Mouse (Mus musculus) frontal cortex, postnatal 10 days (tissue): Measurements from ENCODE around the gene Barhl1.

Experiments
- DNase-seq, 2 experiments: peaks; one replicate each; pipeline ENCODE4 v3.0.0; 2022; ENCODE audit warnings: low spot score in 2 of 2, mixed read lengths in 1 of 2

Gene Barhl1

DNA sequence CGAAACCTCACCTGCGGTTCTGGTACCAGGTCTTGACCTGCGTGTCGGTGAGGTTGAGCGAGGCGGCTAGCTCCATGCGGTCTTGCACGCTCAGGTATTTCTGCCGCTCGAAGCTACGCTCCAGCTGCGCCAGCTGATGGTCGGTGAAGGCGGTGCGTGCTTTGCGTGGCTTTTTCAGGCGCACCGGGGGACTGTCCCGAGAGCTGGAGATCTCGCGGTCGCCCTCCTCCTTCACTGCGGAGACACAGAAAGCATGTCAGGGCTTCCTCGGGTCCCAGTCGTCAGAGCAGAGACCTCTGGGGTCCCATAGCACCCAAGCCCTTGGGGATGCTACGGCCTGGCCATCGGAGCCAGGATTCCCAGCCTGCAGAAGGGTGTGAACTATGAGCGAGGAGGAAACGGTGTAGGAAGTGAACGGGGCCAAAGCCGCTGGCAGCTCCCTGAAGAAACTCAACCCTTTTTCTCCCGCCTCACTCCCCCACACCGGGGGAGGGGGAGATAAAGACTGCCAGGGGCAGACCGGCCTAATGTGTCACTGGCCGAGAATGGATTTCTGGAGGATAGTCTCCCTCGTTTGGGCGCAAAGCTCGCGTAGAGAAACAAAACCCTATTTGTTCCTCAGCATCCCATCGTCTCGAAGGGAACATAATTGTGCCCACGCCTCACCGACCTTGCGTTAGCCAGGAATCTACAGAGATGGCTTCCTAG lies 5.0 kb downstream of the Barhl1 start:
- DNase-seq: no peak

GRCm38 (mm10) chr2:28910877-28911276 lies 5.6 kb downstream of the Barhl1 start:
- no peak for DNase-seq

DNA sequence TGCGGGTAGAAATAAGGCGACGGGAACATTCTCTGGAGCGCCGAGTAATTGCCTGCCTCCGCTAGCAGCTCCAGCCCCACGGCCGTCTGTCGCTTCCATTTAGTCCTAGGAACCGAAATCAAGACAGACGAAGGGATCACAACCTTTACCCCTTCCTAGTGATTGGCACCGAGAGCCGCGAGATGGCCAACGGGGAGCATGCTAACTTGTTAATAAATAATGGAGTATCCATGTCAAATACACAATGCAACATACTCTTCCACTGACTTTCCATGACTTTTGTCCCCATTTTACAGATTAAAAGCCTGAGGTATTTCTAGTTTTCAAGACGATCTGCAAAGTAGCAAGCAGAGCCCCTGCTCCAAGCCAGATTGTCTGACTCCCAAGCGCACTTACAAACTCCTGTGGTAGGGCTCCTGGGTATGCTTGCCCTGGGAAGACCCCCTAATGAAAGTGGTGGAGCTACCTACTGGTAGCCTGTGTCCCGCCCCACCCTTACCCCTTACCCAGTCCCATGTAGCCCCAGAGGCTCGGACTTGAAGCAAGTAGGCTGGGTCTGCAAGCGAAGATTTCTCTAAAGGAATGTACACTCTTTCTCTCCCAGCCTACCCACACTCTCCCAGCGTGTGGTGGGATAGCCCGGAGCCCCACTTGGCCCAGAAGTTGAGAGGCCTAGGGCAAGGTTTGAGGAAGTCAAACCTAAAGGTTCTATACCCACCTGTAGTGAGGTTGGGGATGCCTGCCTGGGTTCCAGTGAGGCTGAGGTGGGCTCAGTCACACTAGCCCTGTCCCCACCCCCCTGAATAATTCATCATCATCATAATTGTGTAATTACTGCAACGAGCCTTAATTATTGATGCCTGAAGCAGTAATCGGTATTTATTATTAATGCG lies 6.4 kb downstream of the Barhl1 start:
- DNase-seq: no peak

DNA sequence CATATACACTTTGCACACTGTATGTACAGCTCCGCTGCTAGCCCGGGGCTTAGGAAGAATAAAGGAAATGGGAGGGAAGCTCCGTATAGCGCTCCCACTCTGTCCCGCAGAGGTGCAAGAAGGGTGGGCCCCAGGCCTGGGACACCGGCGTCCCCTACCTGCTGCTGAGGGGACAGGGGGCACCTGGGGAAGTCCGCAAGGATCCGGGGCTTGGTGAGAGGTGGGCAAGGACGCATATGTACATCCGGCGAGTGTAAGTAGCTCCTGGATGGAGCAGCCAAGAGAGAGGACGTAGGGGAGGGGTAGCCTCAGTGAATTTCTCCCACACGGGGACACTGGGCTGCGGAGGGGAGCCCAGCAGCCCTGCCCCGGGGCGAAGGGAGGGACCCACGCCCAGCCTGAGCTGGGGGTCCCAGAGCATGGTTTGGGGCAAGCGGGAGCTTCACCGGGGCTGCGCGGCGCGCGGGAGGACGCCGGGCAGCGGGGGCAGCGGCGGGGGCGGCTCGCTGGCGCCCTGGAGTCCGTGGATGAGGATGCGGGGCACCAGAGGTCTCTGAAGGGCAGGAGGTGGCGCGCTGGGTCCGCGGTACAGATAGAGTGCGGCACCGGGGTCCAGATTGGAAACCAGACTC lies 7.2 kb downstream of the Barhl1 start:
- no peak for DNase-seq

DNA sequence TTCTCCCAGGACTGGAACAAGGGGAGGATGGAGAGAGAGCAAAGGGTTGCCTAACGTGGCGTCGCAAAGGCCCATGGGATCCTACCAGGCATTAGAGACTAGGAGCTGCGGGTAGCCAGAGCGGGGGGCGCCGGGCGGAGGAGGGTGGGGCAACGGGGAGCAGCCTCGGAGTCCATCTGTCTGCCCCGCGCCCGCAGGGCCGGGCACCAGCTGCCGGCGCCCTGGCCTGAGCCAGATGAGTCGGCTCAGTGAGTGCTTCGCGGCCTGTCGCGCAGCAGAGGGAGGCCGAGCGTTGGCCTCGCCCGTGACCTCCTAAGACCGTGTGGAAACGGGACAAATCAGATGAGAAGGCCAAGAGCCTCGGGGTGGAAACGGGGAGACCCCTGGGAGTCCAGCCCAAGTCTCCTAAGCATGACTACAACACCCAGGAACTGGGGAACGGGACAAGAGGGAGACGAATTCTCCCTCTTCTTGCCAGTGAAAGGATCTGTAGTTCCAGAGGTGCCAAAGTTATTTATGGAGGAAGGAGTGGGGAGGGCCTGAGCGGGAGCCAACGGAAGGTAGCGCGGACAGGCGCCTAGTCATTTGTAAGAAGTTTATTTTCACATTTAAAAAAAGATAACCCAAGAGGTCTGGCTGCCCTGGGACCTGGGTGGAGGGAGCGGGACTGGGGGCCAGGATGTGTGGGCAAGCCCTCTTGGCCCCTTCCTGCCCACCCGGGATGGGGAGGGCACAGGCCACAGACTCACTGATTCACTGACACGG lies 7.9 kb downstream of the Barhl1 start:
- DNase-seq: no peak

GRCm38 (mm10) chr2:28907691-28908388 lies 8.6 kb downstream of the Barhl1 start:
- DNase-seq: no peak

DNA sequence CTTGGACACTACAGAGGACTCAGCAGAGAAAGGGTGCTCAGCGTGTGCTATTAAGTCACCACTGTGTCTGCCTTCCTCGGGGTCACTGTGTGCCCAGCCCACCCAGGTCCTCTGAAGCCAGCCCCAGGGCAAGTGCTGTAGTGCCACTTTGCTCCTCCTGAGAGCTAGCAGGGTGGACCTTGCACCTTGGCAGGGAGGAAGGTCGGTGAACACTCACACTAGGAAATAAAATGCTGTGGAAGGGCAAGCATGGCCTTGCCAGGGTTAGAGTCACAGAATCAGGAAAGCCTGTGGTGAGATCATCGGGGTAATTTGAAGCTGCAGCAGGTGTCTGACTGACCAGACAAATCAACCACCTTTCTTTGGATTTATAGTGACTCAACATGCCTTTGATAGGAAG lies 10.9 kb downstream of the Barhl1 start:
- DNase-seq: no peak

GRCm38 (mm10) chr2:28904786-28905185 lies 11.7 kb downstream of the Barhl1 start:
- no peak for DNase-seq

- no peak for DNase-seq
These were observed 12.6 kb downstream of the Barhl1 start for GRCm38 (mm10) chr2:28903871-28904270.

DNA sequence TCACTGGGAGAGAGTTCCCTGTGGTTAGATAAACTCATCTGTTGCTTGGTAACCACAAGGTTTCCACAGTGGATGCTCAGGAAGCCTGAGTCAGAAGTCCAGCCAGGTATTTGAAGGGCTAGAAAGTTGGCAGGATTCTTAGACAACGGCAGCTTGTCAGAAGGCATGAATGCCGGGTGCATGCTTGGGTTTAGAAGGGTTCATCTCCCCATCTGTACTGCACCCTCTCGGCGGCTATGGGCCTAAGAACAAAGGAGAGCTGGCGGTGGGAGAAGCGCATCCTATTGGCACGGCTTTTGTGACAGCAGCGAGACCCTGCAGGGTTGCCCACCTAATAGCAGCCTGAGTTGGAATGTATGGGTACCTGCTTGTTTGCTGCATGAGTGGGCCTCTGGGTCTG lies 14.2 kb downstream of the Barhl1 start:
- DNase-seq: no peak

GRCm38 (mm10) chr2:28897340-28897899 lies 19.0 kb downstream of the Barhl1 start:
- no peak for DNase-seq

- no peak for DNase-seq
These were observed 20.6 kb downstream of the Barhl1 start for GRCm38 (mm10) chr2:28895876-28896275.

DNA sequence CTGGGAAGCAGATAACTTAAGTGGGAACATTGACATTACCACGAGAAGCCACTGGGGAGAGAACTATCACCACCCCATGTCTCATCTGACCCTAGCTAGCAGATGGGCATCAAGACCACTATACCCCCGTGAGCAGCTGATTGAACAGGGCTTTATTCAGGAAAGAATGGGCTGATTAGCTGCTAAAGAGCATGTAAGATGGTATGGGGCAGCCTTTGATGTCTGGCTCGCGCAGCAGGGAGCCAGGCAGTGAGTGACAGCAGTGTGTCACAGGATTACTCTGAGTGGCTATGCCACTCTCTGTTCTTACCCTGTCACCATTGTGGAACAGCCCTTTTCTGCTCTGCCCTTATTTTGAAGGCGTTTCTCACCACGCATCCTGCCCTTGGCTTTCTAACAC lies 22.9 kb downstream of the Barhl1 start:
- no peak for DNase-seq

DNA sequence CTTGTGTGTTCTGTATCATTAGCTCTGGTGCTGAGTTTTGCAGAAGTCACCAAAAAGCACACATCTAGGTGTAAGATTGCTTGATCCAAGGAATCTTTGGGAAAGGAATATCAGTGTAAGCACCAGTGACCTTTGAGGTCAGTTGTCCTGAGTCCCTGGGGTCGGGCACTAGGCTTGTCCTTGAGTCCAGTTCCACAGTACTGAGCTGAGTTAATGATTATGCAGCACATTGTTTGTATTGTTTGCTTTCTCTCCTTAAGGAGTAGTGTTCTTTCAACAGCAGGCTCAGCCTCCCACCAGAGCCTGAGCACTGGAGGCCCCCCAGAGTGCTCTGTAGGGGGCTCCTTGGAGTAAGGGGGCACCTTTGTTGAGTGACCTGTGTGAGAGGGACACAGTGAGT lies 23.7 kb downstream of the Barhl1 start:
- no peak for DNase-seq

DNA sequence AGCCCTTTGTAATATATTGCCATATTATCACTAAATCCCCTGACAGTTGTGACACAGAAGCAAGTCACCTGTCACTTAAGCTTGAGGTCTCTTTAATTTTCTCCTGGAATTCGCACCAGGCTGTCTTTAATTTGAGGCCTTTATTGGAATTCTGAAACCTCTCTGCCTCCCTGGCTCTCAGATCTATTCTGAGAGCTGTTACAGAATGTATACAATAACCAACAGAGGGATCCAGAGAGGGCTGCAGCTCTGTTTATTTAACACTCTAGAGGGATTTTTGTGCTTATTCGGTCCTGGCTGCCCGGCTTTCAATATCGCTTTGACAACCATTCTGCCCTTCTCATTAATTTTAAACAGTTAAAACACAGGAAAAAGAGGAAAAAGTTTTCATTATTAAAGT lies 31.6 kb downstream of the Barhl1 start:
- DNase-seq: no peak

- no peak for DNase-seq
These were observed 33.5 kb downstream of the Barhl1 start for GRCm38 (mm10) chr2:28882826-28883485.

DNA sequence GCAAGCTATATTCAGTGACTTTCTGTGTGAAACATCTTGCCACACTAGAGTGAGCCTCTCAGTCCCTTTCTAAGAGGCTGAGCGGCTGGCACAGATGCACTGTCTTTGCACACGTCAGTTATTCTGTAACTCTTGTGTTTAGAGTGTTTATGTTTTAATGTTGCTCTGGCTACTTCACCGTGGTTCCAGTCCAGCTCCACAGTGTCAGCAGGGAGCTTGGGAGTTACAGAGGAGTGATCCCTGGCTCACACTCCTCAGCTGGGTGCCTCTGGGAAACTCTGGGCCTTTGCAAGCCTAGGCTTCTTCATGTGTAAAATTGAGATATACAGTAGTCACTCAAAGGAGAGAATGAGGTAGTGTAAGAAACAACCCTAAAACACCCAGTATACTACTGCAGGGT lies 34.4 kb downstream of the Barhl1 start:
- no peak for DNase-seq

GRCm38 (mm10) chr2:28881275-28881674 lies 35.2 kb downstream of the Barhl1 start:
- DNase-seq: no peak

DNA sequence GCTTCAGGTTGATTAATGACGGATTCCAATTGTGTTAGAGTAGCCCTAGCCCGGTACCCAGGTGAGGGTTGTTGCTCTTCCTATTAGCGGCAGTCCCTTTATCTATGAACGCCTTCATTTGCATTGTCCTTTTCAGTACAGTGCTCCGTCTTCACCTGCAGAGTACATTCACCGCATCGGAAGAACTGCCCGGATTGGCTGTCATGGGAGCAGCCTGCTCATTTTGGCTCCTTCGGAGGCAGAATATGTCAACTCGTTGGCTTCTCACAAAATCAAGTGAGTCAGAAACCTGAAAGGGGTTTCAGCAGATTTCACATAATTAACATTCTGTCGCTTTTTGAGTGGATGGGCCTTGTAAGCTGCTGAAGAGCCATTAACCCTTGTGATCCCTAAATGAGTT lies 40.9 kb downstream of the Barhl1 start:
- no peak for DNase-seq

- no peak for DNase-seq
These were observed 49.0 kb downstream of the Barhl1 start for GRCm38 (mm10) chr2:28867495-28867894.
